Mouse (Mus musculus): ENCODE results near the gene Sh2d3c. TPM values are rescaled to one million over a fixed set of nuclear protein-coding genes. Genes with fewer than 3 reads are reported as not detected.

Gene Sh2d3c
- 100 to 1,000 TPM in 1 of 2 experiments, 10 to 100 TPM in 1; 91.5 to 106 TPM for total RNA-seq (2023)

DNA sequence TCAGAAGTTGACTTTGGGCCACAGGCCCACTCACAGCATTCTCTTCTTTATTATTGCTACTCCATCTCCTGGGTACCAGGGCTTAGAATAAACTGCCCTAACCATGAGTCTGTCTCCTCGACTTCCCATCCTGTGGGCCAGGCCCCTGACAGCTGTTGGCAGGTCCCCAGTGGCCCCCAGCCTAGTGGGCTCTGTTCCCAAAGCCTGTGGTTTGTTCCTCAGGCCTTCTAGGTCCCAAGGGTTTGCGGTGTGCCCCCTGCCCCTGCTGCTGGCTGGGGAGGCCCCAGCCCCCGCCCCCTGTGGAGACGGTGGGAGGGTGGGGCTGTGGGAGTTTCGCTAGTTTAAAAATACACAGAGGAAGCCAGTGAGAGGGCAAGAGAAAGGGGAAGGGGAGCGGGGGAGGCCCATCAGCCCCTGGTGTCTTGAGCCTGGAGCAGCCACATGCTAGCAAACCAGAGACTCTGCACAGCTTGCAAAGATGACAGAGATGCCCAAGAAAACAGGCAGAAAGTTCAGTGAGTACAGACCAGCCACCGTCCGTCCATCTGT is at the start of gene Sh2d3c:
Gene Sh2d3c, plus strand, starts transcription at position 375 of the 549 bp plus-strand sequence.

GRCm38 (mm10) chr2:32704021-32704421 is 16.8 kb upstream of the Sh2d3c start, which contains the start of gene Fpgs:
Gene Fpgs (minus strand): TSS chr2:32704145.

GRCm38 (mm10) chr2:32712934-32713817 is 7.7 kb upstream of the Sh2d3c start, which contains the start of gene Cdk9:
Gene Cdk9 (minus strand): TSS chr2:32713076.

DNA sequence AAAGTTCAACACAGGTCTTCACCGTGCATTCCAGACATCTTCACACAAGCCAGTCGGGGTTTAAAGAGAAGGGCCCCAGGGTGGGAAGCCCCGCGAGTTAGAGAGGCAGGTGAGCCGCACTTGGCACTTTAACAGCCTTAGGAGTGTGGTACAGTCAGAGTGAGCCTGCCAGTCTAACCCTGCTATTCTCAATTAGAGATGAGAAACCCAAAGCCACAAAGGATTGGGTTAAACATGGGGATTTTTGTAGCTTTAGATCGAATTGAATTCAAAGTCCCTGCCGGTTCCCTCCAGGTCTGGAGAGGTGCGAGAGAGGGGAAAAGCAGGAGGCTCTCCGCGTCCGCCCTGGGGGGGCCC is 20.0 kb downstream of the Sh2d3c start, which contains the start of gene 6330409D20Rik:
Gene 6330409D20Rik, minus strand, starts transcription at position 101 of the 357 bp plus-strand sequence.

GRCm38 (mm10) chr2:32757056-32757845 is 36.4 kb downstream of the Sh2d3c start, which contains the start of gene Tor2a:
Gene Tor2a (plus strand): TSS chr2:32757234.

DNA sequence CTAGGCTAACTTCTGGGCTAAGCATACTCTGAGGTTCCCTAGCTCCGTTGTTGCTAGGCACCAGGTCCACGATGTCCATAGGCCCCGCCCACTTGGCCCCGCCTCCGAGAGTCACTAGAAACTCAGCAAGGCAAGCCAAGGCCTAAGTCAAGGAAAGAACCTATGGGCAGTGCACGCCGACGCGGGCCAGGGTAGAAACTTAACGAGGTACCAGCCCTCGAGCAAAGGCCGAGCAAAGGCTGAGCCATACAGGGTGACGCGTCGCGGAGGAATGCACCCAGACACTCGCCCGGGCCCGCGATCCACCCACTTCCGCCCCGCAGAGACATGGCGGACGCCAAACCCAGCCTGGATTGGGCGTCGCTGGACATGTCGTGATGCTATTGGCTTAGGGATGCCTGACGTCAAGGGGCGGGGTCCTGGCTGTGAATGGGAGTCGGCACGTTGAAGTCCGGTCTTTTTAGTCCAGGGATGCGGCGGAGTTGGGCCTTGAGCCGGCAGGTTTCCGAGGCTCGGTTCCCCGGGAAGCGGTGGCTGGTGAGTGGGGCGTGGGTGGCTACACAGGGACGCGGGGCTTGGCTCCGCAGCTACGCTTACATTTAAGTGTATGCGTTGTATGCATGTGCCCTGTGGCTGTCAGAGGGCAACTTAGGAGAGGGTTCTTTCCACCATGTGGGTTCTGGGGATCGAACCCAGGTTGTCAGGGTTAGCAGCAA is 54.7 kb downstream of the Sh2d3c start, which contains the start of the genes Ttc16 and Ptrh1:
Gene Ttc16, minus strand, starts transcription at position 275 of the 716 bp plus-strand sequence.
Gene Ptrh1, plus strand, starts transcription at position 428 of the 716 bp plus-strand sequence.

GRCm38 (mm10) chr2:32784048-32784681 is 63.3 kb downstream of the Sh2d3c start, which contains the start of gene Cfap157:
Gene Cfap157 (minus strand): TSS chr2:32784428.

Other genes with a start within 250 kb of the Sh2d3c start
- gene Fam102a, start 185.7 kb upstream of the Sh2d3c start, total RNA-seq (2023): 10 to 100 TPM; 18.9 to 19.9 TPM
- 10 to 100 TPM; 57.0 to 70.0 TPM for gene Dpm2, start 150.2 kb upstream of the Sh2d3c start, total RNA-seq (2023)
- under 1 TPM in 1 of 2 experiments, not detected in 1; 0.45 TPM for gene Pip5kl1, start 146.3 kb upstream of the Sh2d3c start, total RNA-seq (2023)
- gene 9430097D07Rik, start 145.4 kb upstream of the Sh2d3c start, total RNA-seq (2023): not detected
- 10 to 100 TPM; 44.7 to 45.7 TPM for gene St6galnac4, start 134.0 kb upstream of the Sh2d3c start, total RNA-seq (2023)
- gene St6galnac6, start 121.3 kb upstream of the Sh2d3c start, total RNA-seq (2023): 10 to 100 TPM; 40.6 to 40.8 TPM
- under 1 TPM; 0.43 to 0.45 TPM for gene Ak1, start 99.3 kb upstream of the Sh2d3c start, total RNA-seq (2023)
- 10 to 100 TPM; 25.0 to 28.9 TPM for gene Eng, start 74.5 kb upstream of the Sh2d3c start, total RNA-seq (2023)
- 1 to 10 TPM; 6.6 to 9.1 TPM for gene Fpgs, start 16.9 kb upstream of the Sh2d3c start, total RNA-seq (2023)
- gene Cdk9, start 8.0 kb upstream of the Sh2d3c start, total RNA-seq (2023): 100 to 1,000 TPM; 175 to 202 TPM
- gene 6330409D20Rik, start 20.0 kb downstream of the Sh2d3c start, total RNA-seq (2023): not detected
- 10 to 100 TPM; 22.6 to 23.5 TPM for gene Tor2a, start 36.2 kb downstream of the Sh2d3c start, total RNA-seq (2023)
- not detected for gene Ttc16, start 54.6 kb downstream of the Sh2d3c start, total RNA-seq (2023)
- 1 to 10 TPM; 2.8 to 5.7 TPM for gene Ptrh1, start 54.7 kb downstream of the Sh2d3c start, total RNA-seq (2023)
- gene Cfap157, start 63.4 kb downstream of the Sh2d3c start, total RNA-seq (2023): not detected
- 1 to 10 TPM; 2.7 to 2.9 TPM for gene Stxbp1, start 126.2 kb downstream of the Sh2d3c start, total RNA-seq (2023)
- gene Fam129b, start 155.1 kb downstream of the Sh2d3c start, total RNA-seq (2023): 10 to 100 TPM; 62.1 to 72.3 TPM
- gene Rpl12, start 240.5 kb downstream of the Sh2d3c start, total RNA-seq (2023): 100 to 1,000 TPM; 198 to 233 TPM
- 10 to 100 TPM; 17.5 to 20.1 TPM for gene Lrsam1, start 240.6 kb downstream of the Sh2d3c start, total RNA-seq (2023)

Data from monocyte, adult 59 days (primary cell).